Mouse (Mus musculus) brain, adult 10 weeks (tissue): Measurements from ENCODE around the gene LTO1. TPM values are rescaled to one million over a fixed set of nuclear protein-coding genes. Genes with fewer than 3 reads are reported as not detected.

Experiments used
- polyA plus RNA-seq: library from polyadenylated mRNA; stranded (reverse); fragments of 350-450 nt; fragmentation: Illumina TruSeq; extraction: RNeasy Lipid Tissue Mini Kit (QIAGEN cat#74804); gene quantifications from one replicate; pipeline ENCODE4 v1.2.3, GENCODE M21; 2015; ENCODE audit warnings: low read depth, low replicate concordance

The LTO1 gene
- polyA plus RNA-seq: 23.4 TPM

GRCm38 (mm10) chr7:144914948-144915750, at the start of gene LTO1:
LTO1 (plus strand) TSS chr7:144915100.

GRCm38 (mm10) chr7:144896294-144897218, 18.3 kb upstream of the LTO1 start, which contains the start of gene Fgf15:
Fgf15 (plus strand) TSS chr7:144896531.

GRCm38 (mm10) chr7:144939344-144940002, 24.6 kb downstream of the LTO1 start, which contains the start of gene Ccnd1:
Ccnd1 (minus strand) TSS chr7:144939925.

Other genes starting within 250 kb of the LTO1 start
- 3.3 TPM for gene Ano1, start 163.1 kb upstream of the LTO1 start, polyA plus RNA-seq
- gene Fgf3, start 77.0 kb upstream of the LTO1 start, polyA plus RNA-seq: 1.8 TPM
- not detected for gene Fgf4, start 67.7 kb upstream of the LTO1 start, polyA plus RNA-seq
- not detected for gene Fgf15, start 18.6 kb upstream of the LTO1 start, polyA plus RNA-seq
- gene Ccnd1, start 24.8 kb downstream of the LTO1 start, polyA plus RNA-seq: 30.3 TPM